Mouse (Mus musculus) intestine, embryonic 15.5 days (tissue): Measurements from ENCODE around the gene Pou6f1. TPM values are rescaled to one million over a fixed set of nuclear protein-coding genes. Genes with fewer than 3 reads are reported as not detected.
A peak's percentile ranks its signal among the peaks of the same experiment; 100 is the strongest.
"Not testable (repeated sequence)": the region's sequence is repeated elsewhere in the genome, so short reads cannot be mapped to it uniquely, and the experiment has no call there.

Experiments
- ATAC-seq: fragments of 200-750 bp; cut with Nextera tagmentation; 2 replicates; pipeline ENCODE4 v1.8.0; 2017; ENCODE audit warnings: moderate TSS enrichment, moderate library complexity
- H3K27ac ChIP-seq: fragments of 300-500 bp; sonication (generic); 2 replicates; pipeline ENCODE4 v1.5.1; 2015; ENCODE audit warnings: mild to moderate bottlenecking, inconsistent platforms
- H3K27me3 ChIP-seq: fragments of 300-500 bp; sonication (generic); replicated peaks from 2 replicates; pipeline ENCODE4 v1.6.1; 2015; ENCODE audit warnings: inconsistent platforms
- H3K36me3 ChIP-seq: fragments of 300-500 bp; sonication (generic); 2 replicates; pipeline ENCODE4 v1.6.1; 2015; ENCODE audit warnings: inconsistent platforms
- H3K4me1 ChIP-seq: fragments of 300-500 bp; sonication (generic); replicated peaks from 2 replicates; pipeline ENCODE4 v1.6.1; 2015; ENCODE audit warnings: inconsistent platforms
- H3K4me2 ChIP-seq: fragments of 300-500 bp; sonication (generic); replicated peaks from 2 replicates; pipeline ENCODE4 v1.6.1; 2015; ENCODE audit warnings: mild to moderate bottlenecking, inconsistent platforms
- H3K4me3 ChIP-seq: fragments of 300-500 bp; sonication (generic); replicated peaks from 2 replicates; pipeline ENCODE4 v1.5.1; 2015; ENCODE audit warnings: inconsistent platforms
- H3K9ac ChIP-seq: fragments of 300-500 bp; sonication (generic); 2 replicates; pipeline ENCODE4 v1.6.1; 2015; ENCODE audit warnings: inconsistent platforms
- H3K9me3 ChIP-seq: fragments of 300-500 bp; sonication (generic); 2 replicates; pipeline ENCODE4 v1.6.1; 2016; ENCODE audit warnings: inconsistent platforms
- WGBS: fragments of 180-500 bp; shearing (Covaris S2); methylation state at CpG from one replicate; pipeline ENCODE4 v1.1.7; 2015; 5-methylcytosine and 5-hydroxymethylcytosine counted together
- polyA plus RNA-seq: library from polyadenylated mRNA; unstranded; fragments of >200 nt; fragmentation: Nextera tagmentation; extraction: Ambion mirVana; gene quantifications from 2 replicates; pipeline ENCODE4 v1.2.1, GENCODE M21; 2015

The Pou6f1 gene
- polyA plus RNA-seq, 1 experiment from 2014 or later, result 4.0 TPM

GRCm38 (mm10) chr15:100566531-100566930, 33.3 kb downstream of the Pou6f1 start:
- H3K4me2 ChIP-seq, result no peak overlapping the region
- H3K27me3 ChIP-seq, result no peaks in the 10 kb centered on the region
- ATAC-seq, result no peak
- H3K27ac ChIP-seq, result no peak overlapping the region
- no peaks in the 10 kb centered on the region for H3K9me3 ChIP-seq
- H3K4me1 ChIP-seq, result no peaks in the 10 kb centered on the region
- no peak overlapping the region for H3K9ac ChIP-seq
- no peaks in the 10 kb centered on the region for H3K36me3 ChIP-seq
- WGBS, result 56% methylated on average over 2 of the region's 2 CpGs
- no peak overlapping the region for H3K4me3 ChIP-seq

DNA sequence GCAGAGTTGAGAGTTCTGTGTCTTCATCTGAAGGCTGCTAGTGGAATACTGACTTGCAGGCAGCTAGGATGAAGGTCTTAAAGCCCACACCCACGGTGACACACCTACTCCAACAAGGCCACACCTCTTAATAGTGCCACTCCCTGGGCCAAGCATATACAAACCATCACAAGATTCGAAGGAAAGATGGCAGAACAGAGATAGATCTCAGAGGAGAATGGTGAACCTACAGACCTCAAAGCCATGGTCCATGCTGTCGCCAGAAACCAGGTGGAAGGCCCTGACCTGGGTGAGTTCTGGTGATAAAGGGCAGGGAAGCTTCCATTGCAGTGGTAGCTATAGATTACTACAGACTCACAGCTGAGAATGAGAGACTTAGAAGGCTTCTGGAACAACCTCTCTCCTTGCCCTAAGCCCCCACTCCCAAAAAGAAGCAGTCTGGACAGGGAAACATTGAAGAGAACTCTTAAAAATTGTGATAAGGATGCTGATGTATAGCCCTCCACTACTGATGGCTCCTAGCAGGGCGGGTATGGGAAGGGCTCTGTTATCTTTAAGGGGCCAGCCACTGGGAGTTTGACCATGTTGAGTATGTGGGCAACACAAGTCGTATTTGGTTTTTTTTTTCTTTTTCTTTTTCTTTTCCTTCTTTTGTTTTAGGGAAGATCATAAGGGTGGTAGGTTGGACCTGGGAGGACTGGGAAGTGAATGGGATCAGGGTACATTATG, 41.9 kb downstream of the Pou6f1 start:
- ATAC-seq, result no peak
- Histone ChIP-seq H3K27me3 (no peaks in the 10 kb centered on the region), H3K9ac (no peak overlapping the region), H3K27ac (no peak overlapping the region), H3K4me1 (no peaks in the 10 kb centered on the region), H3K36me3 (no peaks in the 10 kb centered on the region), H3K4me3 (no peak overlapping the region), H3K9me3 (no peaks in the 10 kb centered on the region), H3K4me2 (no peak overlapping the region)
- 72% methylated on average over 5 of the region's 5 CpGs for WGBS

GRCm38 (mm10) chr15:100556378-100556777, 43.4 kb downstream of the Pou6f1 start:
- no peak overlapping the region for H3K9ac ChIP-seq
- ATAC-seq, result no peak
- H3K4me1 ChIP-seq, result no peaks in the 10 kb centered on the region; the same call in 1 of the 2 replicates
- no peaks in the 10 kb centered on the region for H3K9me3 ChIP-seq
- H3K27me3 ChIP-seq, result no peaks in the 10 kb centered on the region
- no peak overlapping the region for H3K4me2 ChIP-seq
- H3K36me3 ChIP-seq, result no peaks in the 10 kb centered on the region
- no peak overlapping the region for H3K4me3 ChIP-seq
- WGBS, result 82% methylated on average over 9 of the region's 9 CpGs
- H3K27ac ChIP-seq, result no peak overlapping the region

DNA sequence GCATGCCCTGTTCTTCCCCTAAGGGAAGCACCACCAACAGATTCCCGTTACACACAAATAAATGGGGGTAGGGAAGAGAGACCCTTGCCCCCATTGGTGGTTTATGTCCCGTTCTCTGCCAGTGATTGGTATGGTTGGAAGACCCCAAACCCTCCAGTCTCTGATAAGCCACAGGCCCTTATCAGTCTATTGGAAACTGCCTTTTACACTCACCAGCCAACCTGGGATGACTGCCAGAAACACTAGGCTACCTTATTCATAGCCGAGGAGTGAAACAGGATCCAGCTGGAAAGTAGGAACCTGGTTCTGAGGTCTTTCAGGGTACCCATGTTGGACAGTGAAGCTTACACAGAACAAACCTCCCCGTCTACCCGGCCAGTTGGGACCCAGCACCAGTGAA, 43.8 kb downstream of the Pou6f1 start:
- ATAC-seq, result no peak
- H3K4me3 ChIP-seq, result no peak overlapping the region
- H3K4me1 ChIP-seq, result no peaks in the 10 kb centered on the region; the same call in 1 of the 2 replicates
- WGBS, result 82% methylated on average over 5 of the region's 5 CpGs
- H3K9me3 ChIP-seq, result no peaks in the 10 kb centered on the region
- H3K27ac ChIP-seq, result no peak overlapping the region
- no peak overlapping the region for H3K9ac ChIP-seq
- no peaks in the 10 kb centered on the region for H3K27me3 ChIP-seq
- H3K4me2 ChIP-seq, result no peak overlapping the region
- H3K36me3 ChIP-seq, result no peaks in the 10 kb centered on the region

GRCm38 (mm10) chr15:100551326-100552307, 48.2 kb downstream of the Pou6f1 start, which contains the start of gene Tfcp2:
Tfcp2 (minus strand) TSS chr15:100552008.
- H3K27ac ChIP-seq, result peak within 1 kb of the TSS; percentile 89
- peak within 1 kb of the TSS; percentile 67 for H3K4me3 ChIP-seq
- no peaks in the 10 kb centered on the region for H3K27me3 ChIP-seq
- no peaks in the 10 kb centered on the region for H3K9me3 ChIP-seq
- under 1% methylated on average over 84 of the region's 84 CpGs for WGBS
- ATAC-seq, result peak; percentile 100
- no peaks in the 10 kb centered on the region; the same call in 1 of the 2 replicates for H3K36me3 ChIP-seq
- H3K9ac ChIP-seq, result peak within 1 kb of the TSS; percentile 75
- H3K4me1 ChIP-seq, result no peaks in the 10 kb centered on the region; the same call in 1 of the 2 replicates
- peak within 1 kb of the TSS; percentile 80 for H3K4me2 ChIP-seq

GRCm38 (mm10) chr15:100550280-100550679, 49.5 kb downstream of the Pou6f1 start:
- 91% methylated on average over 4 of the region's 4 CpGs for WGBS
- Histone ChIP-seq H3K4me1 (no peaks in the 10 kb centered on the region; the same call in 1 of the 2 replicates), H3K4me3 (no peak overlapping the region), H3K9me3 (0 out of 2 replicates have a peak, but pooled peaks cover 3% of the 10 kb centered on the region), H3K36me3 (no peaks in the 10 kb centered on the region; the same call in 1 of the 2 replicates), H3K9ac (no peak overlapping the region), H3K27ac (no peak overlapping the region), H3K27me3 (no peaks in the 10 kb centered on the region), H3K4me2 (peak overlapping the region; percentile 80)
- no peak for ATAC-seq

GRCm38 (mm10) chr15:100543651-100544030, 56.1 kb downstream of the Pou6f1 start:
- H3K9me3 ChIP-seq, H3K4me1 ChIP-seq, H3K4me3 ChIP-seq, H3K4me2 ChIP-seq, H3K27me3 ChIP-seq, H3K36me3 ChIP-seq, ATAC-seq, H3K27ac ChIP-seq, H3K9ac ChIP-seq: not testable (repeated sequence)
- 98% methylated on average over 14 of the region's 14 CpGs for WGBS

DNA sequence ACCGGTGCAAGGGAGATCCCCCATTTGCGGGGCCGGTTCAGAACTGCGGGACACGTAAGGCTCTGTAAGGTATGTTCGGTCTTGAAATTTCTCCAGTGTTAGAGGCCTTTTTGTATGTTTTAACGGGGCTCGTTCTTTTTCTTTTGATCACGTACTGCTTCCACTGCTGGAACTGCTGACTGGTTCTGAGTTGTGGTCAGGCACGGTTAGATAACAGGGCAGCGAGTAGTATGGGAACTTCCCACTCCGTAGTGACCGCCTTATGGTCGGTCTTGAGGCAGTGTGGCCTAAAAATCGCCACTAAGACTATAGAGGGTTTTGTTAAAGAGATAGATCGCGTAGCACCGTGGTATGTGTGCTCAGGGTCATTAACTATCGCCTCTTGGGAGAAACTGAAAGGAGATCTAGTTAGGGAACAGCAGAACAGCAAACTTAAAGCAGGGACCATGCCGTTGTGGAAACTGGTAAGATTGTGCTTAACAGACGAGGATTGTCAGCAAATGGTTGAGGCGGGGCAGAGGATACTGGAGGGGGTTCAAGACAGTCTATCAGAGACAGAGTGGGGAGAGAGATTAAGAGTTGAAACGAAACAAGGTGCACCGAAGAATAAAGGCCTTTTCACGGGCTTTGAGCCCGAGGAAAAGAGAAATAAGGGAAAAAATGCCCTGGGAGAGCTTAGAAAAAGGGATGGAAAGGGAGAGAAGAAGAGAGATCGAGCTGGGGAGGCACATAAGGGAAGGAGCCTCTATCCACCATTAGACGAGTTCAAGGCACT, 56.7 kb downstream of the Pou6f1 start:
- WGBS, result 96% methylated on average over 27 of the region's 28 CpGs
- H3K4me1 ChIP-seq, H3K9me3 ChIP-seq, H3K36me3 ChIP-seq, H3K27me3 ChIP-seq, ATAC-seq, H3K4me3 ChIP-seq, H3K4me2 ChIP-seq, H3K9ac ChIP-seq, H3K27ac ChIP-seq: not testable (repeated sequence)

GRCm38 (mm10) chr15:100541426-100541825, 58.4 kb downstream of the Pou6f1 start:
- no peaks in the 10 kb centered on the region for H3K4me1 ChIP-seq
- H3K27ac ChIP-seq, result no peak overlapping the region
- H3K4me2 ChIP-seq, result no peak overlapping the region
- H3K4me3 ChIP-seq, result no peak overlapping the region
- no peak for ATAC-seq
- 0 out of 2 replicates have a peak, but pooled peaks cover 2% of the 10 kb centered on the region for H3K36me3 ChIP-seq
- WGBS, result 92% methylated on average over 4 of the region's 4 CpGs
- H3K9me3 ChIP-seq, result 0 out of 2 replicates have a peak, but pooled peaks cover 3% of the 10 kb centered on the region
- no peaks in the 10 kb centered on the region for H3K27me3 ChIP-seq
- H3K9ac ChIP-seq, result no peak overlapping the region

GRCm38 (mm10) chr15:100541001-100541400, 58.8 kb downstream of the Pou6f1 start:
- ATAC-seq, H3K4me2 ChIP-seq, H3K9ac ChIP-seq, H3K4me3 ChIP-seq, H3K9me3 ChIP-seq, H3K36me3 ChIP-seq, H3K27ac ChIP-seq, H3K27me3 ChIP-seq, H3K4me1 ChIP-seq: not testable (repeated sequence)
- 90% methylated on average over 1 of the region's 1 CpGs for WGBS

DNA sequence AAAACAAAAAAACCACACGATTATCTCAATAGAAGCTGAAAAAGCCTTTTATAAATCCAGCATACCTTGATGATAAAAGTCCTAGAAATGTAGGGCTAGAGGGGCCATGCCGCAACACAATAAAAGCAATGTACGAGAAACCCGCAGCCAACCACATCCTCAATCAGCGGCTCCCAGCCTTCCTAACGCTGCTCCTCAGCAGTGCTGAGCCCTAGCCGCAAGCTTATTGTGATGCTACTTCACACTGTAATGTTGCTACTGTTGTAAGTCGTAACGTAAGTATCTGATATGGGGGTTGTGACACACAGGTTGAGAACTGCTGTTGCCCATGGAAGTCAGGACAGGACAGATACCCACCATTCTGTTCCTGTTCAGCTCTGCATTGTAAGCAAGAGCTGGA, 60.4 kb downstream of the Pou6f1 start:
- no peak for ATAC-seq
- WGBS, result 92% methylated on average over 9 of the region's 9 CpGs

More for the DNA sequence above, 60.4 kb downstream of the Pou6f1 start:
- no peak overlapping the region for H3K27ac ChIP-seq
- H3K36me3 ChIP-seq, result 0 out of 2 replicates have a peak, but pooled peaks cover 8% of the 10 kb centered on the region
- no peaks in the 10 kb centered on the region for H3K9me3 ChIP-seq
- H3K4me1 ChIP-seq, result no peaks in the 10 kb centered on the region
- H3K4me2 ChIP-seq, result no peak overlapping the region
- no peak overlapping the region for H3K9ac ChIP-seq
- no peak overlapping the region for H3K4me3 ChIP-seq
- H3K27me3 ChIP-seq, result no peaks in the 10 kb centered on the region
